In the genomic region with DNA sequence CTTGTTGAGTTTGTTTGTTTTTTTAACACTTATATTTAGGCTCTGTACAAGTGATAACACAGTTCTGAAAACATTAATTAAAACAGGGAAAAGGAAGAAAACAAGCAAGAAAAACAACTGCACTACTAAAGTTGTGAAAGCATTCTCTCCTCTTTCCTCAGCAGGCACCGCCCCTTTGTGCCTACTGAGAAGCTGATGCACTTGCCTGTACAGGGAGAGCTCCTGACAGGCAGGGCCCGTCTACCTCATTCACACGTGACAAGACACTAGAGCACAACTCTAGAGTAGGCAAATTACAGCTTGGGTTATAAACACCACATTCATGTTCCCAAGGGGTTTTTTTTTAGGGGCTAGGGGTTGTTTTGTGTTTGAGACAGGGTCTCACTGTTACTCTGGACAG, we compare ENCODE assay signal across 20 mouse cellular contexts. TPM values are rescaled to one million over a fixed set of nuclear protein-coding genes. Genes with fewer than 3 reads are reported as not detected.
DNase-seq lines count a peak whose midpoint lies in the region; ATAC-seq and TF ChIP-seq lines count a peak whose summit lies in the region.
"Had no signal": no experiment of that assay in that cellular context is flagged by ENCODE, and none has a peak within 500 bp of the region (broad histone marks: within the 10 kb centered on the region; RNA-seq: fewer than 3 reads in every experiment).

No protein-coding gene starts in this region.

- no peak overlapping the region for H3K27ac ChIP-seq in CH12.LX (ENCODE audit: insufficient read depth, low read depth)
- H3K27ac ChIP-seq in heart, embryonic 14.5 days (replicated peaks in 1 of 2; ENCODE audit: control insufficient read depth in 1 of 2, insufficient read depth in 1 of 2, low read depth in 2 of 2, low read length in 2 of 2) = peak overlapping the region; percentile 91 to 92
- no peak overlapping the region for H3K27ac ChIP-seq in forebrain, embryonic 13.5 days
- H3K27ac ChIP-seq: embryonic facial prominence, embryonic 15.5 days; forebrain, embryonic 10.5 days; forebrain, embryonic 15.5 days; hindbrain, embryonic 12.5 days; hindbrain, postnatal 0 days had no signal

- dilution Hi-C loops in CH12.LX (cut with MboI; ENCODE audit: extremely low pct_ligation_motif_present, extremely low pct_unique_long_range_greater_than_20kb, low sequenced_read_pairs) = no loop called here

- intact Hi-C loops in heart, postnatal 14 days (cut with DNase I) = no loop called here

- no peak overlapping the region for H3K4me3 ChIP-seq in CH12.LX (replicated peaks in 1 of 3; ENCODE audit: low read depth in 2 of 3, low read length in 2 of 3, poor library complexity in 1 of 3)
- H3K4me3 ChIP-seq in heart, embryonic 14.5 days (ENCODE audit: control insufficient read depth in 1 of 2, insufficient read depth in 1 of 2, low read depth in 1 of 2, low read length in 2 of 2) = no peak overlapping the region
- H3K4me3 ChIP-seq in forebrain, embryonic 13.5 days = no peak overlapping the region
- H3K4me3 ChIP-seq: embryonic facial prominence, embryonic 15.5 days; erythroblast, embryonic 14.5 days; forebrain, embryonic 10.5 days; forebrain, embryonic 15.5 days; hindbrain, embryonic 12.5 days had no signal

- no peaks in the 10 kb centered on the region for H3K79me2 ChIP-seq in CH12.LX (replicated peaks; ENCODE audit: control insufficient read depth, extremely low read depth, insufficient read depth, poor library complexity, severe bottlenecking)

- no peak for TF ChIP-seq CTCF in CH12.LX (conservative IDR thresholded peaks at IDR 0.05 in 1 of 2, IDR thresholded peaks at IDR 0.05 in 1 of 2; ENCODE audit: low read depth in 2 of 2, low read length in 2 of 2)

- no peak for TF ChIP-seq EP300 in CH12.LX (IDR thresholded peaks at IDR 0.05; ENCODE audit: low read length)

- no peak for TF ChIP-seq RAD21 in CH12.LX (IDR thresholded peaks at IDR 0.05; ENCODE audit: low read depth, low read length)

- peaks cover 23 to 54% of the 10 kb centered on the region in 2 experiments for H3K36me3 ChIP-seq in CH12.LX (replicated peaks in 1 of 2; ENCODE audit: control insufficient read depth in 1 of 2, insufficient read depth in 1 of 2, low read length in 1 of 2)
- H3K36me3 ChIP-seq in heart, embryonic 14.5 days (ENCODE audit: control insufficient read depth, insufficient read depth, low read length) = peaks cover 49% of the 10 kb centered on the region
- H3K36me3 ChIP-seq in forebrain, embryonic 13.5 days (ENCODE audit: poor library complexity, severe bottlenecking) = peaks cover 62% of the 10 kb centered on the region

- peak; percentile 13 for DNase-seq in heart, adult 8-10 months (ENCODE audit: low spot score)
- no peak for DNase-seq in heart, postnatal 14 days
- peak; percentile 6 for DNase-seq in CH12.LX (ENCODE audit: extremely low read depth)
- DNase-seq: adrenal gland, adult 8-10 months; cerebellum, adult 11 months; cerebellum, adult 8-10 months; cerebellum, postnatal 14 days; embryo, embryonic 11 days; gastrocnemius, postnatal 36 days; kidney, adult 11 months had no signal

- 22% methylated on average over 3 of the region's 3 CpGs for WGBS in heart, embryonic 14.5 days
- 81% methylated on average over 3 of the region's 3 CpGs for WGBS in forebrain, embryonic 13.5 days

- H3K4me1 ChIP-seq in CH12.LX (ENCODE audit: control insufficient read depth in 1 of 2, insufficient read depth in 2 of 2) = peaks cover 2 to 47% of the 10 kb centered on the region in 2 experiments; a peak in 2 of 4 replicates
- peaks cover 22 to 47% of the 10 kb centered on the region in 2 experiments for H3K4me1 ChIP-seq in heart, embryonic 14.5 days (ENCODE audit: control insufficient read depth in 2 of 2, insufficient read depth in 2 of 2, low read length in 2 of 2)
- no peaks in the 10 kb centered on the region for H3K4me1 ChIP-seq in forebrain, embryonic 13.5 days
- H3K4me1 ChIP-seq: embryonic facial prominence, embryonic 15.5 days; forebrain, embryonic 10.5 days; forebrain, embryonic 15.5 days; hindbrain, embryonic 12.5 days had no signal

- no peak for TF ChIP-seq POLR2A in CH12.LX (IDR thresholded peaks at IDR 0.05; ENCODE audit: low read depth, low read length)

- H3K9me3 ChIP-seq in CH12.LX (replicated peaks; ENCODE audit: low read length) = no peaks in the 10 kb centered on the region
- H3K9me3 ChIP-seq in heart, embryonic 14.5 days (ENCODE audit: control insufficient read depth, low read length) = no peaks in the 10 kb centered on the region
- no peaks in the 10 kb centered on the region for H3K9me3 ChIP-seq in forebrain, embryonic 13.5 days (replicated peaks)
- H3K9me3 ChIP-seq: embryonic facial prominence, embryonic 15.5 days; forebrain, embryonic 10.5 days; forebrain, embryonic 15.5 days; G1E; hindbrain, embryonic 12.5 days had no signal

- H3K4me2 ChIP-seq in CH12.LX (ENCODE audit: insufficient read depth, low read depth, poor library complexity, severe bottlenecking) = no peak overlapping the region
- peak overlapping the region; percentile 7; the same call in 1 of the 2 replicates for H3K4me2 ChIP-seq in heart, embryonic 14.5 days (ENCODE audit: low read length)
- H3K4me2 ChIP-seq in forebrain, embryonic 13.5 days = no peak overlapping the region
- H3K4me2 ChIP-seq: embryonic facial prominence, embryonic 15.5 days; forebrain, embryonic 15.5 days; hindbrain, embryonic 12.5 days had no signal

- peak; percentile 86 for ATAC-seq in heart, embryonic 14.5 days (ENCODE audit: insufficient number of reproducible peaks, insufficient read depth, low FRiP score, low read depth)
- 0 out of 2 replicates have a peak, but pooled peaks have one; percentile 52 for ATAC-seq in megakaryocyte, adult 5-6 weeks (ENCODE audit: poor library complexity, severe bottlenecking)
- ATAC-seq in forebrain, embryonic 13.5 days = no peak
- ATAC-seq: forebrain, embryonic 15.5 days; hindbrain, postnatal 0 days had no signal

- in situ Hi-C loops in CH12.LX (cut with MboI; ENCODE audit: low pct_ligation_motif_present, low pct_unique_long_range_greater_than_20kb, low sequenced_read_pairs) = no loop called here

- H3K27me3 ChIP-seq in CH12.LX (replicated peaks) = no peaks in the 10 kb centered on the region
- no peaks in the 10 kb centered on the region for H3K27me3 ChIP-seq in heart, embryonic 14.5 days (ENCODE audit: control insufficient read depth, insufficient read depth, low read length)
- no peaks in the 10 kb centered on the region for H3K27me3 ChIP-seq in forebrain, embryonic 13.5 days
- H3K27me3 ChIP-seq: embryonic facial prominence, embryonic 15.5 days; forebrain, embryonic 15.5 days; hindbrain, embryonic 12.5 days had no signal

- no peak overlapping the region for H3K9ac ChIP-seq in CH12.LX (ENCODE audit: insufficient read depth, low read depth)
- H3K9ac ChIP-seq in heart, embryonic 14.5 days (ENCODE audit: low read length) = no peak overlapping the region
- no peak overlapping the region for H3K9ac ChIP-seq in forebrain, embryonic 13.5 days
- H3K9ac ChIP-seq: embryonic facial prominence, embryonic 15.5 days; forebrain, embryonic 15.5 days; hindbrain, embryonic 12.5 days had no signal

TF ChIP-seq in CH12.LX, 34 proteins besides CTCF, POLR2A, EP300 and RAD21:
- TF ChIP-seq ZNF384 (IDR thresholded peaks at IDR 0.05; ENCODE audit: low read depth, low read length) = no peak
- TF ChIP-seq PAX5 (IDR thresholded peaks at IDR 0.05; ENCODE audit: low read length) = no peak
- no peak for TF ChIP-seq MXI1 (IDR thresholded peaks at IDR 0.05; ENCODE audit: low read depth, low read length)
- TF ChIP-seq ETS1 (conservative IDR thresholded peaks at IDR 0.05; ENCODE audit: low read depth, low read length) = no peak
- TF ChIP-seq E2F4 (IDR thresholded peaks at IDR 0.05; ENCODE audit: insufficient replicate concordance, low read depth, low read length) = no peak
- no peak for TF ChIP-seq TBP (conservative IDR thresholded peaks at IDR 0.05; ENCODE audit: low read depth, low read length)
- no peak for TF ChIP-seq GABPA (IDR thresholded peaks at IDR 0.05; ENCODE audit: insufficient replicate concordance, low read depth, low read length)
- TF ChIP-seq MAFK (IDR thresholded peaks at IDR 0.05; ENCODE audit: insufficient replicate concordance, low read length) = no peak
- TF ChIP-seq ZMIZ1 (IDR thresholded peaks at IDR 0.05; ENCODE audit: low read depth, low read length) = no peak
- TF ChIP-seq KAT2A (IDR thresholded peaks at IDR 0.05; ENCODE audit: insufficient replicate concordance, low read length) = no peak
- TF ChIP-seq USF1 (IDR thresholded peaks at IDR 0.05; ENCODE audit: low read depth, low read length) = no peak
- no peak for TF ChIP-seq UBTF (IDR thresholded peaks at IDR 0.05; ENCODE audit: low read depth, low read length)
- TF ChIP-seq ELF1 (IDR thresholded peaks at IDR 0.05; ENCODE audit: low read depth, low read length) = no peak
- no peak for TF ChIP-seq USF2 (conservative IDR thresholded peaks at IDR 0.05; ENCODE audit: low read depth, low read length)
- no peak for TF ChIP-seq SIN3A (IDR thresholded peaks at IDR 0.05; ENCODE audit: low read length)
- no peak for TF ChIP-seq NRF1 (IDR thresholded peaks at IDR 0.05; ENCODE audit: low read depth, low read length)
- TF ChIP-seq ZKSCAN1 (IDR thresholded peaks at IDR 0.05; ENCODE audit: borderline replicate concordance, low read depth, low read length) = no peak

RNA-seq across cellular contexts. Expression of a gene that starts 32.3 kb away (rescaled TPM):
- total RNA-seq in heart, adult 8-10 months (2022) = 10 to 100 TPM; 20.0 to 25.9 (median 24.3) TPM
- total RNA-seq in heart, postnatal 14 days (2021) = 10 to 100 TPM; 30.1 to 32.2 TPM
- total RNA-seq in CH12.LX (2012; rRNA removed) (12.3 and 12.4 TPM in 2 replicates), CH12.LX (2014; rRNA removed) (9.9 and 10.5 TPM in 2 replicates)
- 12.7 and 14.3 TPM in 2 replicates for polyA plus RNA-seq in CH12.LX (2012; ENCODE audit: insufficient read length, low read depth)
- polyA plus RNA-seq in heart, embryonic 14.5 days (2014; fragmentation: Nextera tagmentation; extraction: Ambion mirVana) = 21.6 and 23.3 TPM in 2 replicates
- 26.5 and 33.7 TPM in 2 replicates for total RNA-seq in megakaryocyte, adult 5-6 weeks (2015)
- 45.5 and 58.7 TPM in 2 replicates for total RNA-seq in megakaryocyte, adult 5-6 weeks (2017)
- polyA plus RNA-seq in forebrain, embryonic 13.5 days (2015; fragmentation: Nextera tagmentation; extraction: Ambion mirVana) = 4.5 and 5.8 TPM in 2 replicates

Comparison
In these comparisons a context has a peak if more than half of its experiments do, and no peak if none do; other contexts are left out.
1. DNase-seq: peak in heart, adult 8-10 months (single experiment) and CH12.LX (single experiment); none in heart, postnatal 14 days (0 of 2).
2. H3K27ac ChIP-seq: peak in heart, embryonic 14.5 days (2 of 2); none in CH12.LX (single experiment) and forebrain, embryonic 13.5 days (single experiment).